Mouse (Mus musculus): ENCODE measurements around the gene Grin2a.

Gene Grin2a

DNA sequence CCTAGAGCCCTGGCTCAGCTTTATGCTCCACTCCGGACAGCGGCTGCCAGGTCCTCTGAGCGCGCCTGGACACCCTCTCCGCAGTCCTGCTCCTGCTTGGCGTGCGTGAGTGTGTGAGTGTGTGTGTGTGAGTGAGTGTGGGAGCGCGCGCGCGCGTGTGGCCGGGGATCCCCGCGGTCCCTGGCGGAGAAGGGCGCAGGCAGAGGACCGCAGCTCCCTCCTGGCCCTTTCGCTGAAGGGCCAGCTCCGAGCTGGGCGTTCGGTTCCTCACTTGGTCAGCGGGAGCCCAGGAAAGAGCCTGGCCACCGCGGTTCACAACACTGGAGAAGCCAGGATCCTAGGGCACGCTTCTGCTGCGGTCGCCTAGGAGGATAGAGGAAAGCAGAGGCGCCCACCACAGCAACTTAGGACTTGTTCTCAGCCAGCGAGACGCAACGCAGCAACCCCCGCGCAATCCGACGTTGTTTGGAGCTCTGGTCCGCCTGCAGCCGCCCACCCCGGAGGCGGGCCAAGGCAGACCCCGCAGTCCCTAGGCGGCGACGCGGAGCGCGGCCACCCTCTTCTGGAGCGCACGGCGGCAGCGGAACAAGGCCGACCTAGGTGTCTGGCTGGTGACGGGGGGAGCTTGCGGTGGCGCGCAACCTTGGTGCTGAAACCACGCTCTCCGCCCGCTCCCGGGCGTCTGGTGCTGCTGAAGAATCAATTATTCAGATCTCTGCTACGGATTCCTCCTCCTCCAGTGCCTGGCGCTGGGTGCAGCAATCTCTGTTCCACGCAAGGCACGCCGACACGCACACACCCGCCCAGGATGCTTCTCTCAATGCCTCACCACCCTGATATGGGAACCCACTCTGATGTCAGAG lies at the start of gene Grin2a:
Gene Grin2a, minus strand, starts transcription at position 610 of the 863 bp plus-strand sequence.
- DNase-seq (ENCODE audit: low spot score) = no peak

DNA sequence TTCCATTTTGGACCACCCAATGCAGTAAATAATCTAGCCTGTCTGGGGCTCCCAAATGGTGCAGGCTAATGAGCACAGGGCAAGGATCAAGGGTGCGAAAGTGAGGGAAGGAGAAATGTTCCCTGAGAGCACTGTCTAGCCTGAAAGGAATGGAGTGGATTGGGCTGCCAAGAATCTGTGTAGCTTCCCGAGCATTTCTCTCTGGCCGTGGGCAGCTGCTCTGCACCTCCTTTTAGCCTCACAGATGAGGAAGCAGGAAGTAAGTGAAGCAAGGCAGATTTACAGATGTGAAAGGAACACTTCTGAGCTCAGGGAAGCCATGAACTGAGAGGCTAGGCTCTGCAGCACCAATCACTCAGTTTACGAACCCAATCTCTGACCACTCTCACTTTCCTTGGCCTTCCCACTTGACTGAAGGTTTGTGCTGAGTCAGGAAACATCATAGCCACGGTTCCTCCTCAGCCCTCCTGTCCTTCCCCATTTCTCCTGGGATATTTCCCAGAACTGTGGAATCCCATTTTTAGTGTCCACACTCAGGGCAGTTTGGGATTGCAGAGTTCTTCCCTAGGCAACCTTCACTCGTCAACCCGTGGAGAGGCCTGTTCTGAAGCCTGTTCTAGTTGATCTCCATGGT lies 40.3 kb upstream of the Grin2a start:
- no peak for DNase-seq (ENCODE audit: low spot score)

DNA sequence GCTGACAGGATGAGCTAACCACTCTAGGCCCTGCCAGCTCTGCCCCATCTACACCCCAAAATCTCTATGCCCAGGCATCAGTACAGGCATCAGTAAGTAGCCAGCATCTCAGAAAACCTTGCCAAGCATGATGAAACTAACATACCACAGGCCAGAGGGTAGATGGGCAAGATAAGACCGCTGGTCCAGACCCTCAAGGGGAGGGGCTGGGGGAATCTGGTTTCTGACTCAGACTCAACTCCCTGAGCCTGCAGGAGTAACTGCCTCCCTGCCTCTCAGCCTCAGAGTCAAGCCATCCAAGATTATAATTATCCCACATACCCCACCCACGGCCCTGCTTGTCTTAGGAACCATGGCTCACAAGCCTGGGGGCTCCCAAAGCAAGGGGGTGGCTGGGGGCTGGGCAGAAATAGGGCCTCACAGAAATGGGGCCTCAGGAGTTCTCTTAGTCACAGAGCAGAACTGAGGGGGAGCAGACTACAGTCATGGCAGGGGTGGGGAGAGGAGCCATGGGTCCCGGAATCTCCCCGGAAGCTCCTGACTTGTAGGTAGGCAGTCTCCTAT lies 38.1 kb upstream of the Grin2a start:
- no peak for DNase-seq (ENCODE audit: low spot score)

DNA sequence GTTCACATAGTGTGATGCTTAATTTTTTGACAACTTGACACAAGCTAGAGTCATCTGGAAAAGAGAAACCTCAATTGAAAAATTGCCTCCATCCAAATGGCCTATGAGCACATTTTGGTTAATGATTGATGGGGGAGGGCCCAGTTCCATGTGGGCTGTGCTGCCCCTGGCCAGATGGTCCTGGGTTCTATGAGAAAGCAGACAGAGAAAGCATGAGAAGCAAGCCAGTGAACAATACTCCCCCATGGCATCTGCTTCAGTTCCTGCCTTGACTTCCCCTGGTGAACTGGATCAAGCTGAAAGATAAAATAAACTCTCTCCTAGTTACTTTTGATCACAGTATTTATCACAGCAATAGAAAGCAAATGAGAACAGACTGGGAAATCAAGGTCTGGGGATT lies 36.5 kb upstream of the Grin2a start:
- no peak for DNase-seq (ENCODE audit: low spot score)

DNA sequence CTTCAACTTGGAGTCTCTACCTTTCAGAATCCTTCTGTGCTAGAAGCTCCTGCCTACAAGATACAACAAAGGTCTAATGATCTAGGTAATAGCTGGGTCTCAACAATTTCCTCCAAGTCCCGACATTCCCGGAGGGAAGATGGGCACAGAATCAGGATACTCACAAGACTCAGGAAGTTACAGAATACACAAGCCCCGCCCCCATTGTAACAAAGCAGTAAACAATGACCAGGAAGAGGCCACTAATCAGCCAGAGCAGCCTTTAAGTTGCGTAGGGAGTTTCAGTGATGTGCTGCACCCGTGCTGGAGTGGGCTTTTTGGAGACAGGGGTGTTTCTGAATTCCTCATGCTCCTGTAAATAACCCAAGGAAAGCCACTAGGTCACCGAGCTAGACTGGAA lies 31.4 kb upstream of the Grin2a start:
- no peak for DNase-seq (ENCODE audit: low spot score)

DNA sequence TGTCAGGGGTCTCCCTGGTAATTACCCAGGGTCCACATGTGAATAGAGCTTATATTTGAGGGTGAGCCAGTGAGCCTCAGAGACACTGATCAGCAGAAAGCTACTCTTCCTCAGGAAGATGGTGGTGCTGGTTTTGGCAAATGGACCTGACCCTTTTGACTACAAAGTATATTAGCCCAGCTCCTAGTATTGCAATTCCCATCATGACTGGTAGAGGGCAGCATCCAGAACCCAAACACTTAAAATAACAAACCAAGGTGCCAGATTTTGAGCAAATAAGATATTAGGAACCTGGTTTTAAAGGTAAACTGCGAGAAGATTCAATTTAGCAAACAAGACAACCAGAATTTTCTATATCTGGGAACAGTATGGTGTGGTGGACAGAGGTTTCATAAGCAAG lies 14.4 kb upstream of the Grin2a start:
- no peak for DNase-seq (ENCODE audit: low spot score)

DNA sequence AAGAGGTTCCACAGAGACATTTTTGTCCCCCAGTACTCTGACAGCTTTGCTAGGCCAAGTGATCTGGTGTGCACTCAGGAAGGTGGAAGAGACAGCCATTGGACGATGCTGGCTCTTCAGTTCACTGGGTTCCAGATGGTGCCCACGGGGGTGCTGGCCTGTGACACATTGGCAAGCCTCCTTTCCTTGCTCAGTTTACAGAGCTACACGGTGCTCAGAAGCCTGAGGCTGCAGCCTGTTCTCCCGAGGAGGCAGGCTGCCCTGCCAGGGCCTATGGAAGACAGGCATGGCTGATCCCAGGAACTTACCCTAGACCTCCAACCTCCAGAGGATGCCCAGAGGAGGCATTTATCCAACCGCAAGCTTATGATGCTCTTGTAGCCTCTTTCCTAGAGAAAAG lies 10.2 kb upstream of the Grin2a start:
- DNase-seq (ENCODE audit: low spot score) = no peak

DNA sequence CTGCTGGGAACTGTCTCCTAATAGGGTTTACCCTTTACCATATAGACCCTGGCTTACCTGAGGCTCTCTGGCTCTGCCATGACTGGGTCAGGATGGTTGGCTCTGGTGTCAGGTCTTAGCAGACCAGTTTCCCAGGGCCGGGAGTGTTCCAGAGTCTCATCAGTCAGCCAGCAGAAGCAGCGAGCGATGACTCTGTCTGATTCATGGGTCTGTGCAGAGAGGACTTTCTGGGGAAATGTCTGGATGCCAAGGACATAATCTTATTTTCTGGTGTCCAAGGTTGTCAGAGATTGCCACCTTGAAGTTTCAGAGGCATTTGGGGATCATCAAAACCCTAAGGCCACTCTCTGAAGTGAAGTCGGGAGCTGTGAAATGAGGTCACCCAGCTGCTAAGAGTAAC lies 8.7 kb upstream of the Grin2a start:
- DNase-seq (ENCODE audit: low spot score) = no peak

DNA sequence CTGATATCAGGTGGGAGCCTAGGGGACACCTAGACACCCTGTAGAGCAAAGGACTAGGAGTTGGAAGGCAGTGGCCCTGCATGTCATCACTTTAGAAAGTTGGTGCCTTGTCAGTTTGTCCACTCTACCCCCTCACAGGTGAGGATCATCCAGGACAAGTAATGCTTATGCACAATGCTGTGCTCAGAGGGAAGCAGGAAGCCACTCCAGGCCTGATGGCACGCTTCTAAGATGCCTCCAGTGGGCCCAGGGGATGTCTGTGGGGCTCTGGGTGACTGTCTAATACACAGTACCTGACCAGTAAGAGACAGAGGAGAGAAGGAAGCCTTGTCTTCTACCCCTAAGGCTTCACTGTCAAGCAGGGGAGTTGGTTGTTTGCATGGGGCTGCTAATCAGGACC lies 7.6 kb upstream of the Grin2a start:
- DNase-seq (ENCODE audit: low spot score) = no peak

DNA sequence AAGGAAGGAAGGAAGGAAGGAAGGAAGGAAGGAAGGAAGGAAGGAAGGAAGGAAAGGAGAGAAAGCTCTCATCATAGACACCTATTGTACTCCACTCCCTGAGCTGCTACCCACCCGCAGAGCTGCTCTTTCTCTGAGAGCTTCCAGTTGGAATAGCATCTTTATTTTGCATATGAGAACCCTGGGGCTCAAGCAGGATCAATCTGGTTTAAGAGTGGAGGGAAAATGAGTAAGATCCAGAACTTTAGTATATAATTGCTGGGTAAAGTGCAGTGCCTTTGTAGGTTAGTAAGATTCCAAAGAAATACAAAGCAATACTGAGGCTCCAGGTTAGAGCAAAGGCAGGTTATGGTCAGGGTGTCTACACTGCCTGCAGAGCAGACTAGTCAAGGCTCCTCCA lies 6.2 kb upstream of the Grin2a start:
- DNase-seq (ENCODE audit: low spot score) = no peak

DNA sequence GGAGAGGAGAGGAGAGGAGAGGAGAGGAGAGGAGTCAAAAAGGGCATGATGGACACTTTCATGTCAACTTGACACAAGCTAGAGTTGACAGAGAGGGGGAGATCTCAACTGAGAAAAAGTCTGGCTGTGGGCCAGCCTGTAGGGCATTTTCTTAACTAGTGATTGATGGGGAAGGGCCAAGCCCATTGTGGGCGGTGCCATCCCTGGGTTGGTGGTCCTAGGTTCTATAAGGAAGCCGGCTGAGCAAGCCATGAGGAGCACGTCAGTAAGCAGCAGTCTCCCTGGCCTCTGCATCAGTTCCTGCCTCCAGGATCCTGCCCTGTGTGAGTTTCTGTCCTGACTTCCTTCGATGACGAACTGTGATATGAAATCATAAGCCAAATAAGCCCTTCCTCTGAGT lies 4.6 kb upstream of the Grin2a start:
- DNase-seq (ENCODE audit: low spot score) = no peak

DNA sequence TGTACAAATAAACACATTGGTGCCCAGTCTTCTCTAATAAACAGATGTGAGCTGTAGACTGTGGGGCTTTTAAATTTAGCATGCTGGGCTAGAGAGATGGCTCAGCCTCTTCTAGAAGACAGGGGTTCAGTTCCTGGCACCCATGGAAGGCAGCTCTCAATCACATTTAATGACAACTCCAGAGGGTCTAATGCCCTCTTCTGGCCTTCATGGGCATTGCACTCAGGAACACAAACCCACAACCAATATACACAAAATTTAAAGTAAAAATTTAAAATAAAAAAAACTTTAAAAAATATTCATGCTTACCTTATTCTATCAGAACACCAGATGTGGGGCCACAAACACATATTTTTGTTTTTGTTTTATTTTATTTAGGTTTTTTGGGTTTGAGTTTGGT lies 2.6 kb upstream of the Grin2a start:
- no peak for DNase-seq (ENCODE audit: low spot score)

DNA sequence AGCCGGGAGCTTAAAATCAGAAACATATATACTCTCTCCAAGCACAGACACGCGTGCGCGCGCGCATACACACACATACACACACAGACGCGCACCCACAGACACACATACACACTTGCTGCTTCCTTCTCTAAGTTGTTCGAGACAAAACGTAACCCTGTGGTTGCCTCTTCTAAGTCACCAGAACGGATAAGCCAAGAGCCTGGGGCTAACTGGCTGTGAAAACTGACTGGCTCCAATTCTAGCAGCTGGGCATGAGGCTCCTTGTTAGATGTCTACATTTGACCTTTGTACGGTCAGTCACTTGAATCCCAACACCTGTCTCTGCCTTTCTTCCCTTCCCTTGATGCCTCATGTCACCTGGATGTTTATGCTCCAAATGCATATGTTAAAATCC lies 452 bp upstream of the Grin2a start:
- DNase-seq (ENCODE audit: low spot score) = no peak

DNA sequence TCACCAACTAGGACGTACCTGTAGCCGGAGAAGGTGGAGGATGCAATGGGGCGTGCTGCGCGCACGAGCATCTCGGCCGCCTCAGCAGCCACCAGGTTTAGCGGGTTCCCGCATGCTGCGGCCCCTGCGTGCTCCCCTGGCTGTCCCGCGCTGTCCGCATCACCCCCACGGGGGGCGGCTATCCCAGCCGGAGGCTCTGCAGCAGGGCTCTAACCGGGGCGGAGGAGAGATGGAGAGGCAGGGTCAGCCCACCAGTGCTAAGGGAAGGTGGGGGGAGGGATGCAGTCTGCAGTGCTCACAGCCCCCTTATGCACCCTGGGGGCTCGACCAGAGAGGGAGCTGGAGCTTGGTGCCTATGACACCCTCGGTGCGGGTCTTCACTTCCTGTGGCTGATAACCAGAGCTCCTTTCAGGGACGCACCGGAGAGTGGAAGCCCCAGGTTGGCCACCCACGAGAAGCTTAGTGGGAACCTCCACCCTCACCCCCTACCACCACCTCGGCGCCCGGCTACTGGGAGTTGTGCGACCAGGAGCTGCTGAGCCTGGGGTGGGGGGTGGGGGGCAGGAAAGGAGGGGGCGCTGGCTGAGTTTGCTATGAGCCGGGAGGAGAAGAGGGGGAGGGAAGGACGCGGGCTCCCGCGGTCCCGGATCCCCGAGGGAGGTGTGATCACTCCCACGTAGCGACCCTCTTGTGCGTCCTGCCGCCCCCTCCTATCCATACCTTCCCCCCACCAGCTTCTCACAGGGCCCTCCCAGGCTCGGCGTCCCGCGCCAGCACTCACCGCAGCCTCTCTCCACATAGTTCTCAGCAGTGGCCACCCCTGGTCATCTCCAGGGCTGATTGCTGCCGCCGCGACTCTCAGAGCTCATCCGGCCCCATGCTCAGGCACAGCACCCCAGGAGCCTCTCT lies 1.1 kb downstream of the Grin2a start:
- DNase-seq (ENCODE audit: low spot score) = no peak

DNA sequence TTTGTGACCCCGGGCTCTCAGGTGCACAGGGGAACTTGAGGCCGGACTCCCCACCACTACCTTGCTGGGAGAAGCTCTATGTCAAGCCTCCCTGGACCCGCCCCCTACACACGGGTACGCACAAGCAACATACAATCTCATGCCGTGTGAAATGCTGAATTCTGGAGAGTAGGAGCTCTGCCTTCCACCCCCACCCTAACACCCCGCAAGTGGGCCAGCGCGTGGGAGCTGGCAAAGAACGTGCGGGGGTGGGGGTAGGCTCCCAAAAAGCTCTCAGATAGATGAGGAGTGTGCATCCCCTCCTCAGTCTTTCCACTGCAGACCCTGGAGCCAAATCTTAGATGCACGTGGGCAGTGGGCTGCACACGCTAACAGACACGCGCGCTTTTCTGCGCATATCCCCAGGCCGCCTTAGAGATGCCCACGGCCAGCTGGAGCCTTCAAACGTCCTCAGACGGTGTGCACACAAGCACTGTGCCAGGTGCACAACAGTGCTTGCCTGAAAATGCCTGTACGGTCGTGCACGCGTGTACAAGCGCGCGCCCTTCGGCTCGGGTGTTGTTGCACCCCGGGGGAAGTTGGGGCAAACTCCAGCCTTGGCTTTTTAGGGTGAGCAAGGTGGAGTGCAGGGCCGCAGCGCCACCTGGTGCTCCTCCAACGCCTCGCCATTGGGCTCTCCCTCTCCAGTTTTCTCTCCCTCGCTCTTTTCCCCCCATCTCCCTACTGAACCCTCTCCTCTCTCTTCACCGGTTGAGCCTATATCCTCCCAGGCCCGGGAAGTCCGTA lies 1.9 kb downstream of the Grin2a start:
- DNase-seq (ENCODE audit: low spot score) = no peak

DNA sequence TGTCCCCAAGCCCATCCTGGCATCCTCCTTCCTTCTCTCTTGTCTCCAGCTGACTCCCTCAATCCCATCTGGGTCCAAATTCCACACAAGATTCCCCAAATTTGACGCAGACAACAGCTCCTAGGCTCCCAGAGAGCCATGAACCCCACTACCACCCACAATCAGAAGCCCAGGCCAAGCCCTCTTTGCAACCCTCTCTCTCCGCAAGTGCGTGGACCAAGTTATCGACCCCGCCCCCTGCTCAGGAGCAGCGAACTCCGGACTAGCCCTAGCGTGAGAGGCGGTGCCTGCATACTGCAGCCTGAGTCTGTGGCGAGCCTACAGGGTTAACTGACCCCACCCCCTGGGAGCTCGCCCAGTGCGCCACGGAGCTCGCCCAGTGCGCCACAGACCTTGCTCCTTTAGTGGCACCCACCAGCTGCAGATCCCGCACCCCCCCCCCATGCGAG lies 2.6 kb downstream of the Grin2a start:
- DNase-seq (ENCODE audit: low spot score) = no peak

DNA sequence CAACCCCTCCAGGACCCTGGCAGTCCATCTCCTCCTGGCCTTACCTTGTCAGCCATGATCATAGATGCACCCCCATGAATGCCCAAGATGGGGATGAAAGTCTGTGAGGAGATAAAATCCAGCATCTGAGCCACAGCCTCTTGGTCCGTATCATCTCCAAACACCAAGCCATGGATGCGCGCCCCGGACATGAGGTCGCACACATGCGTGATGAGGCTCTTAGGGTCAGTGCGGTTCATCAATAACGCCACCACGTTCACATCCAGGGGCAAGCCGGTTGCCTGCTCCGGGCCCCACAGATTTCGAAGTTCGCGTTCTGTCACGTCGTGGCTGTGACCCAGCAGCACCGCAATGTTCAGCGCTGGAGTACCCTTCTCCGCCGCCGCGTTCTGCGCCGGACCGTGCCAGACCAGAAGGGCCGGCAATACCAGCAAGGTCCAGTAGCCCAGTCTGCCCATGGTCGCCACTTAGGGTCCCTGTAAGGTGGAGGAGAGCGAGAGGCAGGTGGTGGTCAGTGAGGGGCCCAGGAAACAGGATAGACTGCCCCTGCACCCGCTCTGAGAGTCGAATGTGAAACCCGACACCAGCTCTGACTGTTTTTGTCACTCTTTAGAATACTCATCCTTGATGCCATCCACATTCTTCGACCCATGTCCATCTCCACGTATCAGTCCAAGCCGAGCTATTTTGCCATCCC lies 3.1 kb downstream of the Grin2a start:
- no peak for DNase-seq (ENCODE audit: low spot score)

DNA sequence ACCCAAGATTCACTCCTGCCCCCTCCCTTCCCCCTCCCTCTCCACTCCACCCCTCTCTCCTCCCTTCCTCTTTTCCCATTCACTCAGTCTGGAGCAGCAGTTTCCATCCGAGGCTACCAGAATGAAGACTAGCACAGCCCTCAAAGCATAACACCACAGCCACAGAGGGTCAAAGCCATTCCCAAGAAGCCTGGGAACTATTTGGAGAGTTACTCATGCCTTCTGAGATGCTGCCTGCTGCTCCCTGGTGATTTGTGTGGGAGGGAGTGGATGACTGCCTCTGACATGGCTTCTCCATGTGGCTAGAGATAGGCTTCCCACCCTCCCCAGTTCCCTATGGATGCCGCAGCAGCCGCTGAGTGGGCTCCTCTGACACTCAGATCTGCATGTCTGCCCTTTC lies 10.3 kb downstream of the Grin2a start:
- DNase-seq (ENCODE audit: low spot score) = no peak

DNA sequence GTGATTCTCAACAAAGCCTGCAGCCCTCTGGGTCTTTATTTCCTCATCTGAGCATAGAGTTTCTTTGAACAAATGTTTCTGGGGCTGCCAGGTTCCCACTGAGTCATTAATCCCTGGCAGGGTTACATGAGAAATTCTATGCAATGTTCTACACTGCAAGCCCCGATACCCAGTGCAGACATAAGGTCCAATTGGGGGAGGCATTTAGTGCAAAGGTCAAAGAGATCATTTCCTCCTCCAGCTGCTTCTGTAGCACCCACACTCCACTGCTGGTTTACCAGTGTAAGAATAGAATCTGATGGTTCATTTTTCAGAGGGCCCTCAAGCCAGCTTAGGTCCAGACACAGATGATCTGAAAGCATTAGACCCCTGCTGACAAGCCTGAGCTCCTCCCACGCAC lies 14.7 kb downstream of the Grin2a start:
- DNase-seq (ENCODE audit: low spot score) = no peak

DNA sequence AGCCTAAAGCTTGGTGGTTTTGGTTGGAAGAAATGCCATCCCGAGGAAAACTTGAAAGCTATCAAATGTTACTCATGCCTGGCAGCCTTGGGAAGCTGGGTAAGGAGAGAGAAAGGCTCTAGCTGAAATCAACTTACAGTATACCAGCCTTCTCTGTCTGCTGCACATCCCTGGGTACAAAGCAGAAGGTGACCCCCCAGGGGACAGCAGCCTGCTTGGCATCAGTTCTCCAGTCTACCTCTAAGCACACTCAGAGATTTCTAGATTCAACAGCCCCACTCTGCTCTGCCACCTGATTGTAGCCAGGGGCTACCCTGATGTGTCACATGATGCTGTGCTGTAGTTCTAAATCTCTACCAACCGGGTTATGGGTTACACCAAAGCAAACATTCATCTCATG lies 17.2 kb downstream of the Grin2a start:
- DNase-seq (ENCODE audit: low spot score) = no peak

DNA sequence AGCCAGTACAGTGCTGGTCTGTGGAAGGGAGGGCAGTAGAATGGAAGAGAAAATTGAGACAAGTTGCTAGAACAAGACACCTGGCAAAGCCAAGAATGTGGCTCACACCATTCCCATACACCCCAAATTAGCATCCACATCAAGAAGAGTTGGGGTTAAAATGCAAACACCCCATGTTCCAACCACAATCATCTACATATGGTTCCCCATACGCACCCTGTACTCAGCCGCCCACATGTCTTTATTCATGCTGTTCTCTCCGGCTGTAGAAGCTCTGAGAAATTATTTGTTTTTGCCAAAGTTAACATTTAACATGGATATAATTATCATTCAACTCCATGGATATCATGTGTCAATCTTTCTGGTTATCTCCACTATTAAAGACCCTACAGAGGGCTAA lies 22.7 kb downstream of the Grin2a start:
- no peak for DNase-seq (ENCODE audit: low spot score)

All from T-cell, adult 2 months (primary cell).